Mouse (Mus musculus) cerebellum, adult 2 months (tissue): ENCODE results near the gene Myadml2.

Experiments used
- CTCF ChIP-seq: fragments of 200-500 bp; IDR thresholded peaks from 2 replicates; pipeline ENCODE4 v1.5.1; 2011; ENCODE audit warnings: low read depth, mild to moderate bottlenecking, control low read depth, low read length, moderate library complexity, borderline replicate concordance; ENCODE audit not compliant: insufficient read depth
- POLR2A ChIP-seq: fragments of 200-500 bp; IDR thresholded peaks from 2 replicates; pipeline ENCODE4 v1.6.1; 2011; ENCODE audit warnings: low read length, control low read depth, borderline replicate concordance; ENCODE audit not compliant: insufficient read depth

DNA sequence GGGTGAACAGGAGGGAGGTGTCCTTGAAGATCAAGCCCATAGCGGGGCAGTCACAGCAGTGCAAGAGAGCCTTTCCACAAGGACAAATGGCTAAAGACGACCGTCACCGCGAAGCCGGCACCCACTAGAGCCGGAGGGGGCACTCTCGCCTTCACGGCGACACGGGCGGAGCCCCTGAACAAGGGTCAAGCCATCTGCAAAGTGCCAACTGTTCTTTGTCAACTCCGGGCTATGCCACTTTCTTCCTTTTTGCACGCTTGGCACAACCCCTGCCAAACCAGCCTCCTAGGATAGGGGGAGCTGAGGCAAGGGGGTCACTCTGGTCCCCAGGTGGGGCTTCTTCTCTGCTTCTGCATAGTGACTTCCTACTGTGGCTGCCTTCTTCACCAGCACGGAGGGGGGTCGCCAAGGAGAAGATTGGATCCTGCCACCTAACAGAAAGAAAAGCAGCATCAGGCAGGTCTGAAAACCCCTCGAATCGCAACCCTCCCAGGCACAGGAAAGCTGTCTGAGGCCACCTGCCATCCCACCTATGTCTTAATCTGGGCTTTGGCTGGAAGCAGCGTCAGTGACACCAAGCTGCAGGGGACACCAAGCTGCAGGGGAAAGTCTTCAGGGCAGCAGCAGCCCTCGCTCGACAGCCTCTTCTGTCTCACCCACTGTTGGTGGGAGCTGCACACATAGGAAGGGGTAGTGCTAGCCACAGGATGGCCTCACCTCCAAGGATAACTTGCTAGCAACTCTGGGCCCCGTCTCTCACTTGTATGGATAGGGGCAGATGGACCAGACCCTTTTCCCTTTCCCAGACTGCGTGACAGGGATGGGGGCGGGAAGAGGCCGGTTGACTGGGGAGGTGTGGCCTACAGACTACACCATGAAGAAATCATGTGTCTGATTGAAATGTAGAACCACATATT lies 29.1 kb downstream of the Myadml2 start:
- TF ChIP-seq CTCF (no peak), POLR2A (no peak)
